ENCODE assay signal across 18 mouse cellular contexts in genomic region chr4:130578734-130579274, GRCm38 (mm10). TPM values are rescaled to one million over a fixed set of nuclear protein-coding genes. Genes with fewer than 3 reads are reported as not detected.
DNase-seq lines count a peak whose midpoint lies in the region; ATAC-seq and TF ChIP-seq lines count a peak whose summit lies in the region.
"Had no signal": no experiment of that assay in that cellular context is flagged by ENCODE, and none has a peak within 500 bp of the region (broad histone marks: within the 10 kb centered on the region; RNA-seq: fewer than 3 reads in every experiment).

No protein-coding gene starts in this region.

- TF ChIP-seq EP300 in stomach, postnatal 0 days (optimal IDR thresholded peaks at IDR 0.05): no peak

- no peak overlapping the region for H3K4me2 ChIP-seq in heart, embryonic 15.5 days
- H3K4me2 ChIP-seq in intestine, embryonic 16.5 days (ENCODE audit: low read depth, low read length): no peak overlapping the region
- no peak overlapping the region for H3K4me2 ChIP-seq in intestine, embryonic 15.5 days (replicated peaks)
- H3K4me2 ChIP-seq in stomach, embryonic 14.5 days (replicated peaks; ENCODE audit: low read depth, low read length): no peak overlapping the region
- no peak overlapping the region for H3K4me2 ChIP-seq in stomach, postnatal 0 days (replicated peaks; ENCODE audit: low read depth)
- H3K4me2 ChIP-seq: embryonic facial prominence, embryonic 15.5 days; midbrain, embryonic 12.5 days had no signal

- no peaks in the 10 kb centered on the region for H3K9me3 ChIP-seq in heart, embryonic 15.5 days (replicated peaks)
- no peaks in the 10 kb centered on the region for H3K9me3 ChIP-seq in intestine, embryonic 16.5 days (ENCODE audit: control insufficient read depth, low read length)
- H3K9me3 ChIP-seq in intestine, embryonic 15.5 days: no peaks in the 10 kb centered on the region
- H3K9me3 ChIP-seq in stomach, embryonic 14.5 days (ENCODE audit: control insufficient read depth, low read depth, low read length): no peaks in the 10 kb centered on the region
- no peaks in the 10 kb centered on the region for H3K9me3 ChIP-seq in stomach, postnatal 0 days (ENCODE audit: control insufficient read depth, low read length)
- H3K9me3 ChIP-seq: embryonic facial prominence, embryonic 15.5 days; G1E; midbrain, embryonic 12.5 days had no signal

- 31% methylated on average over 9 of the region's 9 CpGs for WGBS in heart, embryonic 15.5 days
- 47% methylated on average over 9 of the region's 9 CpGs for WGBS in intestine, embryonic 16.5 days
- WGBS in intestine, embryonic 15.5 days: 42% methylated on average over 9 of the region's 9 CpGs
- 24% methylated on average over 9 of the region's 9 CpGs for WGBS in stomach, embryonic 14.5 days
- WGBS in stomach, postnatal 0 days: 39% methylated on average over 9 of the region's 9 CpGs

- no peak overlapping the region for H3K27ac ChIP-seq in heart, embryonic 15.5 days
- no peak overlapping the region for H3K27ac ChIP-seq in intestine, embryonic 16.5 days (ENCODE audit: low read length)
- no peak overlapping the region for H3K27ac ChIP-seq in intestine, embryonic 15.5 days
- H3K27ac ChIP-seq in stomach, embryonic 14.5 days (ENCODE audit: low read length): no peak overlapping the region
- no peak overlapping the region for H3K27ac ChIP-seq in stomach, postnatal 0 days (replicated peaks)
- H3K27ac ChIP-seq: embryonic facial prominence, embryonic 15.5 days; gastrocnemius, adult 2 months; liver, embryonic 14.5 days; midbrain, embryonic 12.5 days had no signal

- peaks cover 8% of the 10 kb centered on the region; the same call in 1 of the 2 replicates for H3K27me3 ChIP-seq in heart, embryonic 15.5 days
- H3K27me3 ChIP-seq in intestine, embryonic 16.5 days (replicated peaks; ENCODE audit: control insufficient read depth, insufficient read depth, low read length): no peaks in the 10 kb centered on the region
- H3K27me3 ChIP-seq in intestine, embryonic 15.5 days (replicated peaks): no peaks in the 10 kb centered on the region
- H3K27me3 ChIP-seq in stomach, embryonic 14.5 days (ENCODE audit: control insufficient read depth, insufficient read depth, low read length): no peaks in the 10 kb centered on the region
- H3K27me3 ChIP-seq in stomach, postnatal 0 days (ENCODE audit: control insufficient read depth, insufficient read depth, low read length): no peaks in the 10 kb centered on the region
- H3K27me3 ChIP-seq: embryonic facial prominence, embryonic 15.5 days had no signal

- ATAC-seq in heart, embryonic 15.5 days (replicated peaks; ENCODE audit: insufficient number of reproducible peaks, insufficient read depth, low FRiP score, low read depth): 0 out of 2 replicates have a peak, but pooled peaks have one; percentile 31
- ATAC-seq in intestine, embryonic 16.5 days: peak; percentile 40; the same call in 1 of the 2 replicates
- no peak; the same call in 1 of the 2 replicates for ATAC-seq in intestine, embryonic 15.5 days
- ATAC-seq in stomach, embryonic 14.5 days (ENCODE audit: insufficient number of reproducible peaks, insufficient read depth, low FRiP score, low read depth): peak; percentile 49; the same call in 1 of the 2 replicates
- ATAC-seq in stomach, postnatal 0 days (ENCODE audit: low FRiP score, low TSS enrichment): no peak

- DNase-seq in heart, adult 8-10 months (ENCODE audit: low spot score): no peak
- DNase-seq in stomach, postnatal 0 days (ENCODE audit: low spot score): no peak
- no peak for DNase-seq in left cerebral cortex, adult 8-10 months (ENCODE audit: low spot score in 2 of 2)
- DNase-seq: adrenal gland, postnatal 14 days; cerebellum, adult 11 months; cerebellum, postnatal 14 days; gastrocnemius, adult 2 months; kidney, adult 9 months; right cerebral cortex, adult 18-20 months; thymus, postnatal 36 days had no signal

- H3K9ac ChIP-seq in heart, embryonic 15.5 days: no peak overlapping the region
- no peak overlapping the region for H3K9ac ChIP-seq in intestine, embryonic 16.5 days (ENCODE audit: low read depth, low read length)
- no peak overlapping the region for H3K9ac ChIP-seq in intestine, embryonic 15.5 days
- no peak overlapping the region for H3K9ac ChIP-seq in stomach, embryonic 14.5 days (replicated peaks; ENCODE audit: low read depth, low read length)
- H3K9ac ChIP-seq in stomach, postnatal 0 days (ENCODE audit: low read length): no peak overlapping the region
- H3K9ac ChIP-seq: embryonic facial prominence, embryonic 15.5 days; liver, embryonic 14.5 days; midbrain, embryonic 12.5 days had no signal

- H3K36me3 ChIP-seq in heart, embryonic 15.5 days: no peaks in the 10 kb centered on the region
- no peaks in the 10 kb centered on the region for H3K36me3 ChIP-seq in intestine, embryonic 16.5 days (ENCODE audit: control insufficient read depth, insufficient read depth, low read length)
- H3K36me3 ChIP-seq in intestine, embryonic 15.5 days: no peaks in the 10 kb centered on the region
- no peaks in the 10 kb centered on the region for H3K36me3 ChIP-seq in stomach, embryonic 14.5 days (ENCODE audit: control insufficient read depth, insufficient read depth, low read length)
- H3K36me3 ChIP-seq in stomach, postnatal 0 days (ENCODE audit: control insufficient read depth, insufficient read depth, low read length): no peaks in the 10 kb centered on the region
- H3K36me3 ChIP-seq: embryonic facial prominence, embryonic 15.5 days; G1E; midbrain, embryonic 12.5 days had no signal

- no peak for TF ChIP-seq CTCF in stomach, postnatal 0 days (IDR thresholded peaks at IDR 0.05; ENCODE audit: low read depth)

- H3K4me3 ChIP-seq in heart, embryonic 15.5 days: no peak overlapping the region
- H3K4me3 ChIP-seq in intestine, embryonic 16.5 days (ENCODE audit: low read length): no peak overlapping the region
- H3K4me3 ChIP-seq in intestine, embryonic 15.5 days (replicated peaks): no peak overlapping the region
- H3K4me3 ChIP-seq in stomach, embryonic 14.5 days (ENCODE audit: low read depth, low read length): no peak overlapping the region
- H3K4me3 ChIP-seq in stomach, postnatal 0 days (ENCODE audit: low read depth, low read length): no peak overlapping the region
- H3K4me3 ChIP-seq: embryonic facial prominence, embryonic 15.5 days; gastrocnemius, adult 2 months; midbrain, embryonic 12.5 days had no signal

- peaks cover 16% of the 10 kb centered on the region for H3K4me1 ChIP-seq in heart, embryonic 15.5 days (replicated peaks)
- H3K4me1 ChIP-seq in intestine, embryonic 16.5 days (ENCODE audit: control insufficient read depth, insufficient read depth, low read length): peaks cover 6% of the 10 kb centered on the region; the same call in 1 of the 2 replicates
- 0 out of 2 replicates have a peak, but pooled peaks cover 2% of the 10 kb centered on the region for H3K4me1 ChIP-seq in intestine, embryonic 15.5 days (replicated peaks)
- H3K4me1 ChIP-seq in stomach, embryonic 14.5 days (ENCODE audit: control insufficient read depth, insufficient read depth, low read length): no peaks in the 10 kb centered on the region
- no peaks in the 10 kb centered on the region for H3K4me1 ChIP-seq in stomach, postnatal 0 days (replicated peaks; ENCODE audit: control insufficient read depth, insufficient read depth)

RNA-seq across cellular contexts. Expression of gene Nkain1, which starts 4.8 kb away (rescaled TPM):
- polyA plus RNA-seq in heart, embryonic 15.5 days (2015; fragmentation: Nextera tagmentation; extraction: Ambion mirVana): 0.44 and 0.65 TPM in 2 replicates
- total RNA-seq in heart, adult 8-10 months (2022): 10 to 100 TPM in 2 of 4 experiments, 1 to 10 TPM in 2; 5.4 to 17.0 (median 11.6) TPM
- 0.15 TPM in 1 of 2 replicates, not detected in the other for polyA plus RNA-seq in intestine, embryonic 16.5 days (2015; fragmentation: Nextera tagmentation; extraction: Ambion mirVana)
- polyA plus RNA-seq in intestine, embryonic 15.5 days (2015; fragmentation: Nextera tagmentation; extraction: Ambion mirVana): 1.1 and 1.2 TPM in 2 replicates
- 1.8 and 2.6 TPM in 2 replicates for polyA plus RNA-seq in stomach, embryonic 14.5 days (2014; fragmentation: Nextera tagmentation; extraction: Ambion mirVana)
- polyA plus RNA-seq in stomach, postnatal 0 days (2015; fragmentation: Nextera tagmentation; extraction: Ambion mirVana): 0.18 and 0.24 TPM in 2 replicates
- 10 to 100 TPM; 37.8 to 40.9 (median 39.0) TPM for total RNA-seq in left cerebral cortex, adult 8-10 months (2022)
- total RNA-seq: G1E had no signal
- polyA plus RNA-seq: G1E had no signal

Comparison
In these comparisons a context has a peak if more than half of its experiments do, and no peak if none do; other contexts are left out.
1. ATAC-seq: peak in heart, embryonic 15.5 days (single experiment), intestine, embryonic 16.5 days (single experiment) and stomach, embryonic 14.5 days (single experiment); none in intestine, embryonic 15.5 days (single experiment) and stomach, postnatal 0 days (single experiment).